Mouse (Mus musculus) embryonic fibroblast, embryonic 13.5 days (primary cell): ENCODE data around the gene Slamf9.

ENCODE experiments used
- CTCF ChIP-seq: IDR thresholded peaks from 2 replicates; pipeline ENCODE4 v1.5.1; 2011; ENCODE audit warnings: mild to moderate bottlenecking, control low read depth, low read length, moderate library complexity, borderline replicate concordance; ENCODE audit not compliant: insufficient read depth
- POLR2A ChIP-seq: IDR thresholded peaks from 2 replicates; pipeline ENCODE4 v1.6.1; 2011; ENCODE audit warnings: low read depth, mild to moderate bottlenecking, control low read depth, low read length, moderate library complexity

DNA sequence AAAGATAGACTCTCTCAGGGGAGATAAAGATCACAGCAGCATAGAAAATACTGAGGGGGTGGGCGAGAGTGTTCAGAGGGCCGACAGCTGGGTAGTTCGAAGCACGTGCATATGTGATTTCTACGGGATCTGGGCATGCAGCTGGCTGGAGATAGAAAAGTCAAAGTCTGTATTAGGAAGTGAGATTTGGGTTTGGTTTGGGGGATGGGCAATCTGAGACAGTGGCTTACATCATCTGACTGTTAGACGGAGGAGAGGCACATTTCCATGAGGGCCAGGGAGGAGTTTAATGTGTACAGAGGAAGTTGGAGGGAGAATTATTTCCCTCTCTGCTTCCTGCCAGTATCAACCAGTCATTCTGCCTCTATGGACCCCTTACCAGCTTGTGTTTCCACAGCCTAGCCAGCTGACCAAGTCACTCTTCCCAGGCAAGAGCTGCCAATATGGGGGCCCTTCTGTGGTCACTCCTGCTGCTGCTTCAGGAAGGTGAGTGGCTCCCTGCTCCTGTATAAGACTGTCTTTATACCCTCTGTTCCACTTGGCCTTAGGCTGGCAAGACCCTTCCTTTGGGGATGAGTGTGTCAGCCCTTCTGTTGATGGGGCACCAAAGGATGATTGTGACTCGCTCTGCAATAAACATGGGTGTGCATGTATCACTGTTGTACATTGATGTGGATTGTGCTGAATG is at the start of gene Slamf9:
- TF ChIP-seq POLR2A, result no peak
- no peak for TF ChIP-seq CTCF
